Mouse (Mus musculus) kidney, postnatal 4 days (tissue): ENCODE results near the gene Wfdc8.
"Not testable (repeated sequence)": the region's sequence is repeated elsewhere in the genome, so short reads cannot be mapped to it uniquely, and the experiment has no call there.

ENCODE experiments used
- DNase-seq, 2 experiments: peaks; one replicate each; pipeline ENCODE4 v3.0.0; 2021; ENCODE audit warnings: mixed read lengths in 2 of 2

Wfdc8 gene

GRCm38 (mm10) chr2:164613471-164613870, at the start of gene Wfdc8, which contains the start of gene Wfdc6b:
Gene Wfdc8 (minus strand): TSS chr2:164613626.
Gene Wfdc6b (plus strand): TSS chr2:164613522.
- DNase-seq: peak; percentile 65 to 71

GRCm38 (mm10) chr2:164656483-164656882, 43.1 kb upstream of the Wfdc8 start, which contains the start of gene Wfdc9:
Gene Wfdc9 (minus strand): TSS chr2:164656583.
- DNase-seq: no peak

- DNase-seq: peak; percentile 73 to 77
Observed at GRCm38 (mm10) chr2:164655858-164656257, 42.4 kb upstream of the Wfdc8 start, which contains the start of gene Wfdc10. Gene Wfdc10 (plus strand): TSS chr2:164656046.

GRCm38 (mm10) chr2:164641881-164642673, 28.7 kb upstream of the Wfdc8 start:
- peak; percentile 31 to 49 for DNase-seq

GRCm38 (mm10) chr2:164641129-164641528, 27.7 kb upstream of the Wfdc8 start:
- DNase-seq: peak in 1 of 2 experiments; percentile 16

- DNase-seq: no peak
Observed at GRCm38 (mm10) chr2:164638696-164639095, 25.3 kb upstream of the Wfdc8 start, which contains the start of gene Wfdc16. Gene Wfdc16 (minus strand): TSS chr2:164638796.

- no peak for DNase-seq
Observed at GRCm38 (mm10) chr2:164635266-164635665, 21.8 kb upstream of the Wfdc8 start.

GRCm38 (mm10) chr2:164621775-164622174, 8.3 kb upstream of the Wfdc8 start:
- DNase-seq: no peak

- DNase-seq: no peak
Observed at GRCm38 (mm10) chr2:164619050-164619449, 5.6 kb upstream of the Wfdc8 start.

GRCm38 (mm10) chr2:164615386-164615785, 2.0 kb upstream of the Wfdc8 start:
- no peak for DNase-seq

GRCm38 (mm10) chr2:164608781-164609180, 4.6 kb downstream of the Wfdc8 start:
- DNase-seq: peak; percentile 18 to 44

GRCm38 (mm10) chr2:164604411-164604810, 9.0 kb downstream of the Wfdc8 start:
- DNase-seq: no peak

- no peak for DNase-seq
Observed at GRCm38 (mm10) chr2:164603482-164603881, 9.9 kb downstream of the Wfdc8 start.

GRCm38 (mm10) chr2:164600179-164600578, 13.2 kb downstream of the Wfdc8 start:
- no peak for DNase-seq

- DNase-seq: no peak
Observed at GRCm38 (mm10) chr2:164593494-164593893, 19.9 kb downstream of the Wfdc8 start, which contains the start of gene Eppin. Gene Eppin (minus strand): TSS chr2:164593594.

GRCm38 (mm10) chr2:164592014-164592413, 21.4 kb downstream of the Wfdc8 start:
- DNase-seq: peak; percentile 29 to 44

GRCm38 (mm10) chr2:164585025-164585725, 28.3 kb downstream of the Wfdc8 start, which contains the start of gene Wfdc6a:
Gene Wfdc6a (minus strand): TSS chr2:164585447.
- DNase-seq: peak; percentile 32 to 39

GRCm38 (mm10) chr2:164573359-164573758, 40.1 kb downstream of the Wfdc8 start, which contains the start of gene Spint3:
Gene Spint3 (minus strand): TSS chr2:164573459.
- DNase-seq: not testable (repeated sequence)

- DNase-seq: no peak
Observed at GRCm38 (mm10) chr2:164567460-164567859, 46.0 kb downstream of the Wfdc8 start.

GRCm38 (mm10) chr2:164566997-164567396, 46.4 kb downstream of the Wfdc8 start:
- no peak for DNase-seq

- no peak for DNase-seq
Observed at GRCm38 (mm10) chr2:164564346-164564745, 49.1 kb downstream of the Wfdc8 start.

GRCm38 (mm10) chr2:164563339-164564038, 49.9 kb downstream of the Wfdc8 start:
- DNase-seq: peak; percentile 65 to 80
